Mouse (Mus musculus): ENCODE data around the gene Ptpn14.

The Ptpn14 gene

GRCm38 (mm10) chr1:189764258-189764657 is 36.2 kb downstream of the Ptpn14 start:
- no peak for DNase-seq (ENCODE audit: extremely low read depth, low read depth, low spot score)

GRCm38 (mm10) chr1:189767164-189767563 is 39.1 kb downstream of the Ptpn14 start:
- DNase-seq (ENCODE audit: extremely low read depth, low read depth, low spot score) = no peak

- no peak for DNase-seq (ENCODE audit: extremely low read depth, low read depth, low spot score)
These were observed 39.8 kb downstream of the Ptpn14 start for GRCm38 (mm10) chr1:189767910-189768309.

GRCm38 (mm10) chr1:189770516-189770915 is 42.4 kb downstream of the Ptpn14 start:
- DNase-seq (ENCODE audit: extremely low read depth, low read depth, low spot score) = no peak

- no peak for DNase-seq (ENCODE audit: extremely low read depth, low read depth, low spot score)
These were observed 44.6 kb downstream of the Ptpn14 start for GRCm38 (mm10) chr1:189772707-189773106.

GRCm38 (mm10) chr1:189774778-189775177 is 46.7 kb downstream of the Ptpn14 start:
- no peak for DNase-seq (ENCODE audit: extremely low read depth, low read depth, low spot score)

- no peak for DNase-seq (ENCODE audit: extremely low read depth, low read depth, low spot score)
These were observed 49.1 kb downstream of the Ptpn14 start for GRCm38 (mm10) chr1:189777207-189777606.

GRCm38 (mm10) chr1:189778343-189778742 is 50.3 kb downstream of the Ptpn14 start:
- DNase-seq (ENCODE audit: extremely low read depth, low read depth, low spot score) = no peak

- DNase-seq (ENCODE audit: extremely low read depth, low read depth, low spot score) = no peak
These were observed 51.2 kb downstream of the Ptpn14 start for GRCm38 (mm10) chr1:189779226-189779625.

- no peak for DNase-seq (ENCODE audit: extremely low read depth, low read depth, low spot score)
These were observed 53.8 kb downstream of the Ptpn14 start for GRCm38 (mm10) chr1:189781721-189782345.

- no peak for DNase-seq (ENCODE audit: extremely low read depth, low read depth, low spot score)
These were observed 54.6 kb downstream of the Ptpn14 start for GRCm38 (mm10) chr1:189782709-189783108.

GRCm38 (mm10) chr1:189784503-189784902 is 56.4 kb downstream of the Ptpn14 start:
- peak; percentile 23 for DNase-seq (ENCODE audit: extremely low read depth, low read depth, low spot score)

GRCm38 (mm10) chr1:189786707-189787485 is 58.8 kb downstream of the Ptpn14 start:
- DNase-seq (ENCODE audit: extremely low read depth, low read depth, low spot score) = no peak

GRCm38 (mm10) chr1:189789545-189789944 is 61.5 kb downstream of the Ptpn14 start:
- DNase-seq (ENCODE audit: extremely low read depth, low read depth, low spot score) = no peak

- no peak for DNase-seq (ENCODE audit: extremely low read depth, low read depth, low spot score)
These were observed 62.6 kb downstream of the Ptpn14 start for GRCm38 (mm10) chr1:189790666-189791065.

- no peak for DNase-seq (ENCODE audit: extremely low read depth, low read depth, low spot score)
These were observed 63.6 kb downstream of the Ptpn14 start for GRCm38 (mm10) chr1:189791534-189792217.

- no peak for DNase-seq (ENCODE audit: extremely low read depth, low read depth, low spot score)
These were observed 64.6 kb downstream of the Ptpn14 start for GRCm38 (mm10) chr1:189792560-189793195.

- DNase-seq (ENCODE audit: extremely low read depth, low read depth, low spot score) = no peak
These were observed 70.9 kb downstream of the Ptpn14 start for GRCm38 (mm10) chr1:189798949-189799348.

- no peak for DNase-seq (ENCODE audit: extremely low read depth, low read depth, low spot score)
These were observed 72.3 kb downstream of the Ptpn14 start for GRCm38 (mm10) chr1:189800211-189800961.

GRCm38 (mm10) chr1:189801303-189801702 is 73.2 kb downstream of the Ptpn14 start:
- DNase-seq (ENCODE audit: extremely low read depth, low read depth, low spot score) = no peak

GRCm38 (mm10) chr1:189802575-189802974 is 74.5 kb downstream of the Ptpn14 start:
- DNase-seq (ENCODE audit: extremely low read depth, low read depth, low spot score) = no peak

Measured in fat pad, adult 2 months (tissue).